Comparison of ENCODE assay signal across 7 mouse cellular contexts in the genomic region with DNA sequence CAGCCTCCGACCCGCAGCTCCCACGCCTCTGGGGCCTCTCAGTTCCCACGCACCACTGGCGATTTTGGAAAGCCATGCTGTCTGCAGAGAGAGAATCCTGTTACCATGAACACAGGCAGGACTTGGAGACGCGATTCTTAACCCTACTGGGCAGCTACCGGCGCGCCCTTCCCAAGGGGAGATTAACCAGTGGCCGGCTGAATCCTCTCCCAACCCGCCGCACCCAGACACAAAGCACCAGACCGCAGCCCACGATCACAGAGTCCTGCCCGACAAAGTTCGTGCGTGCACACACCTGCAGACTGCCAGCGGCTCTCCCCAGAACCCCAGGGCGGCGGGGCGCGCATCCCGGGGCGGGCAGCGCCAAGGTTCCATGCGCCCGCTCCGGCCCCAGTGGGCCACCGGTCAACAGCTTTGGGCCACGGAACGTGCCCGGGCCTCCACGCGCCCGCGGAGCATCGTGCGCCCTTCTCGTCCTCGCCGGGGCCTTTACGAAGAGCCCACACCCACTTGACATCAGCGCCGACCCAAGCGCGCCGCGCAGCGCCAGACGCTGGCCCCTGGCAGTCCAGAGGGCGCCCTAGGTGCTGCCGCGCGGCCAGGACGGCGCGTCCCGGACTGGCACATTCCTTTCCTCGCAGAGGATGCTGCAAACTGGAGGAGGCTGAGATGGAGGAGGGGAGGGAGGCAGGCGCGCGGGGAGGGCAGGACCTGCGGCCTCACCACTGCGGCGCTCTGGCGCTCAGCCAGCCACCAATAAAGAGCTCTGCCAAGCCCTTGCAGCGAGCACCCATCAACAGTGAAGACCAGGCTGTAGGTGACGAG.
DNase-seq lines count a peak whose midpoint lies in the region; ATAC-seq and TF ChIP-seq lines count a peak whose summit lies in the region.

No protein-coding gene starts in this region.

- TF ChIP-seq CTCF in liver, embryonic 14.5 days (IDR thresholded peaks at IDR 0.05; ENCODE audit: low read depth) = no peak

- H3K9ac ChIP-seq in forebrain, embryonic 16.5 days (replicated peaks; ENCODE audit: low read depth, low read length) = peak overlapping the region; percentile 59
- peak overlapping the region; percentile 8 for H3K9ac ChIP-seq in intestine, embryonic 15.5 days
- H3K9ac ChIP-seq in liver, embryonic 14.5 days (replicated peaks) = no peak overlapping the region
- H3K9ac ChIP-seq in neural tube, embryonic 13.5 days = peak overlapping the region; percentile 69

- DNase-seq in ES-CJ7 (ENCODE audit: low read depth, low spot score) (peak; percentile 42), MN1 (ENCODE audit: low spot score) (no peak)
- peak; percentile 47 for DNase-seq in adrenal gland, adult 18-20 months (ENCODE audit: low spot score in 2 of 2)
- DNase-seq in liver, embryonic 14.5 days (ENCODE audit: low read depth in 3 of 3, low spot score in 3 of 3) = no peak

- H3K4me2 ChIP-seq in forebrain, embryonic 16.5 days (ENCODE audit: low read length) = peak overlapping the region; percentile 98
- H3K4me2 ChIP-seq in intestine, embryonic 15.5 days (replicated peaks) = peak overlapping the region; percentile 94
- peak overlapping the region; percentile 20 for H3K4me2 ChIP-seq in liver, embryonic 14.5 days (ENCODE audit: low read depth)
- peak overlapping the region; percentile 88 for H3K4me2 ChIP-seq in neural tube, embryonic 13.5 days

- TF ChIP-seq EP300 in liver, embryonic 14.5 days (IDR thresholded peaks at IDR 0.05; ENCODE audit: low read depth) = no peak

- H3K4me3 ChIP-seq in forebrain, embryonic 16.5 days (replicated peaks; ENCODE audit: low read length) = peak overlapping the region; percentile 53
- H3K4me3 ChIP-seq in intestine, embryonic 15.5 days (replicated peaks) = peak overlapping the region; percentile 41
- H3K4me3 ChIP-seq in liver, embryonic 14.5 days (ENCODE audit: insufficient read depth in 1 of 2, low read depth in 2 of 2, low read length in 2 of 2) = peak overlapping the region; percentile 34 to 35
- H3K4me3 ChIP-seq in neural tube, embryonic 13.5 days = peak overlapping the region; percentile 50

- peaks cover 17% of the 10 kb centered on the region for H3K4me1 ChIP-seq in forebrain, embryonic 16.5 days (replicated peaks; ENCODE audit: control insufficient read depth, insufficient read depth, low read length)
- H3K4me1 ChIP-seq in intestine, embryonic 15.5 days (replicated peaks) = peaks cover 32% of the 10 kb centered on the region
- H3K4me1 ChIP-seq in liver, embryonic 14.5 days (replicated peaks; ENCODE audit: control insufficient read depth in 2 of 2, insufficient read depth in 2 of 2, low read length in 1 of 2) = no peaks in the 10 kb centered on the region; a peak in 1 of 4 replicates
- H3K4me1 ChIP-seq in neural tube, embryonic 13.5 days (replicated peaks) = peaks cover 40% of the 10 kb centered on the region

- ATAC-seq in forebrain, embryonic 16.5 days = peak; percentile 38
- ATAC-seq in intestine, embryonic 15.5 days = peak; percentile 66
- ATAC-seq in liver, embryonic 14.5 days (ENCODE audit: insufficient read depth) = no peak
- peak; percentile 66; the same call in 1 of the 2 replicates for ATAC-seq in neural tube, embryonic 13.5 days (ENCODE audit: low read depth)

- WGBS in forebrain, embryonic 16.5 days = 2% methylated on average over 69 of the region's 69 CpGs
- under 1% methylated on average over 68 of the region's 69 CpGs for WGBS in intestine, embryonic 15.5 days
- under 1% methylated on average over 69 of the region's 69 CpGs for WGBS in liver, embryonic 14.5 days (ENCODE audit: insufficient replicate concordance)
- 1% methylated on average over 62 of the region's 69 CpGs for WGBS in neural tube, embryonic 13.5 days

- no peaks in the 10 kb centered on the region; the same call in 1 of the 2 replicates for H3K27me3 ChIP-seq in forebrain, embryonic 16.5 days (replicated peaks; ENCODE audit: control insufficient read depth, insufficient read depth, low read length)
- H3K27me3 ChIP-seq in intestine, embryonic 15.5 days (replicated peaks) = 0 out of 2 replicates have a peak, but pooled peaks cover 7% of the 10 kb centered on the region
- H3K27me3 ChIP-seq in liver, embryonic 14.5 days (ENCODE audit: control insufficient read depth, insufficient read depth, low read length) = peaks cover 15% of the 10 kb centered on the region
- H3K27me3 ChIP-seq in neural tube, embryonic 13.5 days = peaks cover 39% of the 10 kb centered on the region

- H3K9me3 ChIP-seq in forebrain, embryonic 16.5 days (ENCODE audit: control insufficient read depth, low read length) = no peaks in the 10 kb centered on the region
- no peaks in the 10 kb centered on the region for H3K9me3 ChIP-seq in intestine, embryonic 15.5 days
- no peaks in the 10 kb centered on the region for H3K9me3 ChIP-seq in liver, embryonic 14.5 days (ENCODE audit: control insufficient read depth, low read length)
- H3K9me3 ChIP-seq in neural tube, embryonic 13.5 days = no peaks in the 10 kb centered on the region

- no peak overlapping the region for H3K27ac ChIP-seq in forebrain, embryonic 16.5 days (ENCODE audit: low read length)
- no peak overlapping the region for H3K27ac ChIP-seq in intestine, embryonic 15.5 days
- H3K27ac ChIP-seq in liver, embryonic 14.5 days = no peak overlapping the region
- no peak overlapping the region for H3K27ac ChIP-seq in neural tube, embryonic 13.5 days (replicated peaks)

- no peaks in the 10 kb centered on the region for H3K36me3 ChIP-seq in forebrain, embryonic 16.5 days (ENCODE audit: control insufficient read depth, insufficient read depth)
- no peaks in the 10 kb centered on the region for H3K36me3 ChIP-seq in intestine, embryonic 15.5 days
- H3K36me3 ChIP-seq in liver, embryonic 14.5 days (replicated peaks; ENCODE audit: control insufficient read depth, insufficient read depth, low read depth) = no peaks in the 10 kb centered on the region
- H3K36me3 ChIP-seq in neural tube, embryonic 13.5 days = no peaks in the 10 kb centered on the region

Comparison
In these comparisons a context has a peak if more than half of its experiments do, and no peak if none do; other contexts are left out.
1. DNase-seq: peak in ES-CJ7 (single experiment) and adrenal gland, adult 18-20 months (2 of 2); none in liver, embryonic 14.5 days (0 of 3) and MN1 (single experiment).
2. H3K4me2 ChIP-seq: peak in every context shown above with its lines; median percentile 98 in forebrain, embryonic 16.5 days; 94 in intestine, embryonic 15.5 days; 88 in neural tube, embryonic 13.5 days; 20 in liver, embryonic 14.5 days.
3. Peak in every context shown above with its lines, with median percentiles within 50 percentile points of each other: H3K4me3 ChIP-seq.